ENCODE assay signal across 8 mouse cellular contexts in genomic region chr5:134394624-134395023, GRCm38 (mm10).
DNase-seq lines count a peak whose midpoint lies in the region; ATAC-seq and TF ChIP-seq lines count a peak whose summit lies in the region.

No protein-coding gene starts in this region.

- no peak for ATAC-seq in frontal cortex, adult (ENCODE audit: low TSS enrichment)
- ATAC-seq in heart, embryonic 12.5 days (ENCODE audit: insufficient number of reproducible peaks, low FRiP score): peak; percentile 77
- ATAC-seq in kidney, embryonic 15.5 days (replicated peaks; ENCODE audit: low FRiP score): peak; percentile 84

- H3K27me3 ChIP-seq in heart, embryonic 12.5 days (replicated peaks): no peaks in the 10 kb centered on the region
- no peaks in the 10 kb centered on the region for H3K27me3 ChIP-seq in kidney, embryonic 15.5 days

- no peak overlapping the region for H3K4me3 ChIP-seq in heart, embryonic 12.5 days
- H3K4me3 ChIP-seq in kidney, embryonic 15.5 days (replicated peaks): no peak overlapping the region

- no peak for TF ChIP-seq CTCF in brain, embryonic 14.5 days (IDR thresholded peaks at IDR 0.05; ENCODE audit: borderline replicate concordance, extremely low read depth, insufficient read depth, insufficient read length)

- H3K36me3 ChIP-seq in heart, embryonic 12.5 days: peaks cover 74% of the 10 kb centered on the region
- H3K36me3 ChIP-seq in kidney, embryonic 15.5 days: peaks cover 94% of the 10 kb centered on the region

- peak overlapping the region; percentile 4 for H3K4me2 ChIP-seq in heart, embryonic 12.5 days
- peak overlapping the region; percentile 31; the same call in 1 of the 2 replicates for H3K4me2 ChIP-seq in kidney, embryonic 15.5 days

- peaks cover 45% of the 10 kb centered on the region for H3K4me1 ChIP-seq in heart, embryonic 12.5 days (replicated peaks)
- peaks cover 12% of the 10 kb centered on the region for H3K4me1 ChIP-seq in kidney, embryonic 15.5 days

- no peak for TF ChIP-seq POLR2A in brain, embryonic 14.5 days (IDR thresholded peaks at IDR 0.05; ENCODE audit: borderline replicate concordance, extremely low read depth, insufficient read depth, insufficient read length, poor library complexity, severe bottlenecking)

- peak; percentile 24 to 38 for DNase-seq in frontal cortex, postnatal 10 days (ENCODE audit: low spot score in 2 of 2)
- DNase-seq in brain, embryonic 14.5 days (ENCODE audit: low read depth): peak; percentile 32
- DNase-seq in lung, postnatal 4 days: peak; percentile 75 to 85
- no peak for DNase-seq in cerebellum, postnatal 36 days
- DNase-seq in layer of hippocampus, adult 8-10 months (ENCODE audit: low spot score in 2 of 2): no peak

- H3K9ac ChIP-seq in heart, embryonic 12.5 days: no peak overlapping the region
- H3K9ac ChIP-seq in kidney, embryonic 15.5 days: no peak overlapping the region

- 36% methylated on average over 10 of the region's 10 CpGs for WGBS in heart, embryonic 12.5 days
- 10% methylated on average over 10 of the region's 10 CpGs for WGBS in kidney, embryonic 15.5 days

- H3K9me3 ChIP-seq in heart, embryonic 12.5 days (replicated peaks): no peaks in the 10 kb centered on the region
- no peaks in the 10 kb centered on the region for H3K9me3 ChIP-seq in kidney, embryonic 15.5 days (replicated peaks)

- peak overlapping the region; percentile 87 for H3K27ac ChIP-seq in heart, embryonic 12.5 days (ENCODE audit: poor library complexity, severe bottlenecking)
- H3K27ac ChIP-seq in kidney, embryonic 15.5 days: peak overlapping the region; percentile 87

Comparison
In these comparisons a context has a peak if more than half of its experiments do, and no peak if none do; other contexts are left out.
1. DNase-seq: peak in frontal cortex, postnatal 10 days (2 of 2), brain, embryonic 14.5 days (single experiment) and lung, postnatal 4 days (2 of 2); none in cerebellum, postnatal 36 days (0 of 2) and layer of hippocampus, adult 8-10 months (0 of 2).